Mouse (Mus musculus) brain, embryonic 14.5 days (tissue): ENCODE measurements at regions not wholly inside any gene's neighbourhood (a gene's known extent, or its start where the extent isn't known, plus 50 kb on each side); places are given as distances from the start of the nearest gene placed in this dataset.

Source experiments
- CTCF ChIP-seq: fragments of 200-500 bp; IDR thresholded peaks from 2 replicates; pipeline ENCODE4 v1.5.1; 2012; ENCODE audit warnings: inconsistent platforms, mild to moderate bottlenecking, moderate library complexity, borderline replicate concordance; ENCODE audit not compliant: insufficient read depth, insufficient read length; ENCODE audit errors: extremely low read depth
- POLR2A ChIP-seq: fragments of 200-500 bp; IDR thresholded peaks from 2 replicates; pipeline ENCODE4 v1.6.1; 2012; ENCODE audit warnings: mild to moderate bottlenecking, inconsistent platforms, borderline replicate concordance; ENCODE audit not compliant: poor library complexity, insufficient read depth, insufficient read length, severe bottlenecking; ENCODE audit errors: extremely low read depth

GRCm38 (mm10) chr4:24248142-24249054 lies 247.9 kb upstream of the Mms22l start:
- TF ChIP-seq CTCF (no peak), POLR2A (no peak)
